Mouse (Mus musculus): ENCODE data around the gene Nefh. TPM values are rescaled to one million over a fixed set of nuclear protein-coding genes. Genes with fewer than 3 reads are reported as not detected.

The Nefh gene
- 1 to 10 TPM; 3.2 to 4.8 TPM for total RNA-seq (2021)

DNA sequence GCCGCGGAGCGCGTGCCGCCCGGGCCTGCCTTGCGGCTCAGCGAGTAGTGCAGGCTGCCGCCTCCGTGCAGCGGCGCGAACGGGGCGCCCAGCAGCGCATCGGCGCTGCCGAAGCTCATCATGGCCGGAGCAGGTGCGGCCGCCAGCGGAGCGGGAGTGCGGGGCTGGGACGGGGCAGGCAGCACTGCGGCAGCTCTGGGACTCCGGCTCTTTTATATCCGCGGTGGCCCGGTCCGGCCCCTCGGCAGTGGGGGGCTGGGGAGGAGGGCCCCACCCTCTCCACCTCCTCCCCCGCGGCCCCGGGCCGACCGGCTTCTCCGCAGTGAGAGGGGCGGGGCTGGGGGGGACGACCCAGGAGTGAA, at the start of gene Nefh:
Nefh (minus strand) TSS at position 252 of the 362 bp plus-strand sequence.
- peak; percentile 8 for DNase-seq
- intact Hi-C loops (cut with DNase I): no loop called here

DNA sequence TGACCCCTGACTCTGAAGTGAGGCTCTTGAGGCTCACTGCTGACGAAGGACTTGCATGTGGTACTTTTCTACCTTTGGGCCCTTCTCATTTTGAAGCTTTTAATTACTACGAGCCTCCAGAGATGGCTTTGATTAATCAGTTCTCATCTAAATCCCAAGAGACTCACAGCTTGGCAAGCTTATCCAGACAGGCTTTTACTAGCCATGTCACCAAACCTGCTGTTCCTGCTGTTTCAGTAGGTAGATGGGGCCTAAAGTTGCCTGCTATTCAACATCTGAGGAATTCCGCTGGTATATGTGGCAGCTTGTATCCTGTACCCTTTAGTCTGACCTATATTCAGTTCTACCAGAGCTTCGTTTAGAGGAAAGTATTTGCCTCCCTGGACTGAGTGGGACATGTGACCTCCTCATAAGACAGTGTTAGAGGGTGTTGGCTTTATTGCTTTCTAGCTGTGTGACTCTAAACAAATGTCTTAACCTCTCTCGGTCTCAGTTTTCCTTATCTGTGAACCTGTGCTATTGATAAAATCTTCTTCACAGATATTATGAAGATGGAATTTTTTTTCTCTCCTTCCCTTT, 48.8 kb upstream of the Nefh start:
- DNase-seq: no peak
- intact Hi-C loops (cut with DNase I): no loop called here

DNA sequence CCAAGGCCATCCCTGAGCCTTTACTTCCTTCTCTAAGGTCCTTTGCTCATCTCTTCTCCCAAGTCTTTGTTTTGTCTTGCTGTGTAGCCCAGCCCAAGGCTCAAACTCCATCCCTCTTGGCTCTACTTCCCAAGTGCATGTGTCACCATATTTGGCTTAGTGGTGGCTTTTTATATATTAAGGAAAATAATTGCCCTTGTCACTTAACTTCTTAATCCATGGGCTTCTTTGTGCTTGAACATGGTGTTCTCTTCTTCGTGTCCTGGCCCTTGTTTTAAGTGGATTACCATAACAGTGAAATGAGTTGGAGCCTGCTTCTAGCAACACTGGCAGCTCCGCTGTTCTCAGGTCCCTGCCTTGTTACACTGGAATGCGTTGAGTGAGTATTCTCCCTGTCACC, 47.8 kb upstream of the Nefh start:
- intact Hi-C loops (cut with DNase I): no loop called here
- no peak for DNase-seq

DNA sequence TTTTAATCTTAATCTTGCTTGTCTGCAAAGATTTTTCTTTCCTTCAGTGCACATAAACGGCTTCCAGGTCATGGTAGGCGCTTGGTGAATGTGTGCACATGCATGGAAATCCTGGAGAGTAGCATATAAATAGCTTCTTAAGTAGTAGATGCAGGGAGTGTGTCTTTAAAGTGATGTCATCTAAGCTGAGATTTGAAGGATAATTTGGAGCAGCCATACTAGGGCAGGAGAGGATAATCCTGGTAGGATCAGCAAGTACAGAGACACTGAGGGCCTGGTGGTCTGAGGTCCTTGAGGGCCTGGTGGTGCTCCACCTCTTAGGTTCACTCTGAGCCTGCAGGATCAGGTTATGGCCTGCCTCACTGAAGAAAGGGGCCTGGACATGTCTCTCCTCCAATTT, 44.6 kb upstream of the Nefh start:
- DNase-seq: no peak
- intact Hi-C loops (cut with DNase I): no loop called here

DNA sequence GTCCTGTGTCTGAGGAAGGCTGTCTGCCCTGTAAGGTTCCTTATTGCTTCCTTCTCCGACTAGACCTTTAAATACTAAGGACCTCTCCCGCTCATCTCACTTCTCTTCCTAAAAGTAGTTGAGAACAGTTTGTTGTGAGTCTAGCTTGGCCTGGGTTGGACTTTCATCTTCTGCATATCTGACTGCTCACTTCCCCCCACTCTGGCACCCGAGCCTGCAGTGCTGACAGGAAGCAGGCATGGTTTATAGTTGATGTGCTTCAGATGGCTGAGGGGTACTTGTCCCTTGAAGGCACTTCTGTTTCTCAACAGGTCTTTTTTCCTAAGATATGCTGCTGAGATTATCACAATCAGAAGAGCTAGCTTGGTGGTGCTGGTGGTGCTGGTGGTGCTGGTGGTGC, 41.3 kb upstream of the Nefh start:
- intact Hi-C loops (cut with DNase I): no loop called here
- no peak for DNase-seq

DNA sequence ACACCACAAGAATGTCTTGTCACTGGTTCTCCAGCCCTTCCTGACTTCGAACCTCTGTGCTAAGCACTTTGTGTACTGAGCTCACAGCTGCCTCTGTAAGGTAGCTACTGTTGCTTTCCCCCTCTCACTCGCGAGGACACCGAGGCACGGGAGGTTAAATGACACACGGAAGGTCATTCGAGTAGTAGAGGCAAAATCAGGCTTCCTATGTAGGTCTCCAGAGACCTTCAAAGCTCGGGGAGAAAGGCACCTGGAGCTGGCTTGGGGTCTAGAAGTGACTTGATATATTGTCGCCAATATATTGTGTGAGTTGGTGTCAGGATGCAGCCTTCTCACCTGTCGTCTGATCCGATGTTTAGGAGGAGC, 39.6 kb upstream of the Nefh start:
- intact Hi-C loops (cut with DNase I): no loop called here
- no peak for DNase-seq

DNA sequence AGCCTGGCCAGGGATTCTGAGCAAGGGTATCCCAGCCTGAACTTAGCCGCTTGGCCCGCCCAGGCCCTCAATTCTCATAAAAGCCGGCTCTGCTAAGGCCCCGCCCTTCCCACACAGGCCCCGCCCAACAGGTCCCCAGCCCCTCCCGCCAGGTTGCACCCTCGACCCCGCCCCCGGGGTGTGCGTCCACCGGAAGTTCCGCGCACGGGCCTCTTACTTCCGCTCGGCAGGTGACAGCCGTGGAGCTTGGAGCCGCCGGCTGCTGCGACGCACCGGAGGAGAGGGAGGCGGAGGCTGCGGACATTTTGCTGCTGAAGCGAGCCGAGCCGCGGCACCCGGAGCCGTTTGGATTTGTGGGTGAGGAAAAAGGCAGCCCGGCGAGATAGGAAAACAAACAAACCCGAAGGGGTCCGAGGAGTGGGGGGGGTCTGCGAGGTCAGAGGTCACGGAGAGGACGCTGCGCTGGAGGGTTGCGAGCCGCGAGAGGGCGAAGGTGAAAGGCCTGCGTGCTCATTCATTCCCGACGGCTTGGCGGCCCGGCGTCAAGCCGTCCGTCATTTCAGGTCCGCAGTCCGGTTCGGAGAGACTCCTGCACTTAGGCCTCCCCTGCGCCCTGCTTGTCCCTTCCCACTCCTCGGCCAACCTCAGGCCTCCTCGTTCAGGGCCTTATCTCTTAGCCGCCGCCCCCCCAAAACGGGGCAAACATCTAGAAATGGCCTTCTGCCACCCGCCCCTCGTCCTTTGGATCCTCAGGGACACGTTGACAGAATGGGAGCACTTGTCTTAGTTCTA, 39.0 kb upstream of the Nefh start, which contains the start of gene Ap1b1:
Ap1b1 (plus strand) TSS at position 130 of the 792 bp plus-strand sequence.
- intact Hi-C loops (cut with DNase I): no loop called here
- DNase-seq: peak; percentile 91

DNA sequence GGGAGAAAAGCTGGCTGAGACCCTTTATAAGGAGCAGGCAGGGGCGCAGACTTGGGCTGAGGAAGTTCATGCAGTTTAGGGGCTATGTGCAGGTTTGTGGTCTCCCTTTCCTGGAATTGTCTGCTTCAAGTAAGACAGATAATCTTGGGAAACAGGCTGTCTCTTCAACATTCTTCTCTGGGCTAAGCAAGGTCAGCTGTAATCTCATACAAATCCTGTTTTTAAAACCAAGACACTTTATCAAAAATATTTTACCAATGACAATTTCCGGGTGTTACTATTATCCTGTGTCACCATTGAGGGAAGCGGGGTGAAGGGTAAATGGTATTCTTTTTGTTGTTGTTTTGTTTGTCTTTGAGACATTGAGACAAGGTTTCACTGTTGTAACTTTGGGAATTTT, 36.9 kb upstream of the Nefh start:
- DNase-seq: no peak
- intact Hi-C loops (cut with DNase I): loop anchor here (5.0 kb wide), 1 partner anchor 67 kb away; no protein-coding TSS in a partner anchor

DNA sequence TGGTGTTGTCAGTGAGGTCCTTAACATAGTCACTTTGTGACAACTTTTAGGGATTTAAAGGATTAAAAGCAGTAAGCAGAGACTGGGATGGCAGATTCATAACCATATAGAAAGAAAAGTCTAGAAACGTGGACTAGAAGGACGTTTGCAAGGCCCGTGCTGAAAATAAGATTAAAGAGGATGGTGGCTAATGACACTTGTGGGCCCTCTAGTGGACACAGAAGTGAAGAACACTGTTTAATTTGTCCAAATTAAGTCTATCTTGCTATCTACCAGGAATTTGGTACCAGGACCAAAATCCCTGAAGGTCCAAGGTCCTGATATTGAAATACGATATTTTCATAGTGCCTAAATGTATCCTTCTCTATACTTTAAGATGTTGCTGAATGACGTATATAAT, 36.4 kb upstream of the Nefh start:
- intact Hi-C loops (cut with DNase I): loop anchor here (5.0 kb wide), 1 partner anchor 67 kb away; no protein-coding TSS in a partner anchor
- DNase-seq: no peak

DNA sequence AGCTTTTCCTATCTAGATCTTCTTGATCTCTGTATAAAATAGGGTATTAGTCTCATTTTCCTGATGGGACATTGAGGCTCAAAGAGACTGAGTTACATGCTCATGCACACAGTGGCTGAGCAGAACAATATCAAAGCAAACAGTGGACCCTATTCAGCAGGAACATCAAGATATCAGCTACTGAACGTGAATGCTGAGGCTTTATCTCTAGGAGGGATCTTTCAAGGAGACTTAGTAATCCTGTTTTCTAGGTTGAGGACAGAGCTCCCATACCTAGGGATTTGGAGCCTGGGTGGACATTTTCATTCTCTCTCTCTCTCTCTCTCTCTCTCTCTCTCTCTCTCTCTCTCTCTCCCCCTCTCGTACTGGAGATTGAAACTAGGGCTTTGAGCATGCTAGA, 35.7 kb upstream of the Nefh start:
- no peak for DNase-seq
- intact Hi-C loops (cut with DNase I): loop anchor here (5.0 kb wide), 1 partner anchor 66 kb away; no protein-coding TSS in a partner anchor

DNA sequence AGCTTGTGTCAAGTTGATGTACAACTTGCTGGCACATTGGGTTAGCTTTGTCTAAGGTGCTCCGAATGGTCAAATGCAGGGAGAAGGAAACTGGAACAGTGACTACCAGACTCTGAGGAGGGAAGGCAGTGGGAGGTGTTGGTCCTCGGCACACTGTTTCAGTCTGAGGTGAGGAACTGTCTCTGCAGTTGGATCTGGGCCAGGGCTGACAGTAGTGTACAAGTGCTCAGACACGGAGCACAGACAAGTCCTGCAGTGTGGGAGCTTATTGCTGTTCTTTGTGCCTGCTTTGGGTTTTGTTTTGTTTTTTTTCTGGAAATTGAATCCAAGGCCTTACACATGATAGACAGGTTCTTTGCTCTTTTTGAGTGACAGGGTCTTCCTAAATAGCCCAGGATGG, 35.1 kb upstream of the Nefh start:
- DNase-seq: no peak

DNA sequence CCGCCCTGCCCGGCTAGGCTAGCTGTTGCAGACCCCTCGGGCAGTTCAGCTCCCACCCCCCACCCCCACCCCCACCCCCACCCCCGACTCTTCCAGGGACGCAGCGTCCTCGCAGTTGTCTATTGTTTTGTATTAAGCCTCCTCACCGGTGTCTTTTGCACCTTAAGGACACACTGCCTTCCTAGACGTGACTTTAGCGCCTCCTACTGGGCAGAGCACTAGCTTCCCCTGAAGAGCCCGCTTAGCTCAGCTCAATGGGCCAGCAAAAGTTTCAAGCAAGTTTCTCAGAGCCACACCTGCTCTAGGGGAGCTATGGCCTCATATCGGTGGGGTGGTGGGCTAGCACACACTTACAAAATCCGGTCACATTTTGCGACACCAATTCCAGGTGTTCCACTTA, 27.8 kb upstream of the Nefh start:
- intact Hi-C loops (cut with DNase I): no loop called here

More for the DNA sequence above, 35.1 kb upstream of the Nefh start:
- intact Hi-C loops (cut with DNase I): loop anchor here (5.0 kb wide), 1 partner anchor 66 kb away; no protein-coding TSS in a partner anchor

DNA sequence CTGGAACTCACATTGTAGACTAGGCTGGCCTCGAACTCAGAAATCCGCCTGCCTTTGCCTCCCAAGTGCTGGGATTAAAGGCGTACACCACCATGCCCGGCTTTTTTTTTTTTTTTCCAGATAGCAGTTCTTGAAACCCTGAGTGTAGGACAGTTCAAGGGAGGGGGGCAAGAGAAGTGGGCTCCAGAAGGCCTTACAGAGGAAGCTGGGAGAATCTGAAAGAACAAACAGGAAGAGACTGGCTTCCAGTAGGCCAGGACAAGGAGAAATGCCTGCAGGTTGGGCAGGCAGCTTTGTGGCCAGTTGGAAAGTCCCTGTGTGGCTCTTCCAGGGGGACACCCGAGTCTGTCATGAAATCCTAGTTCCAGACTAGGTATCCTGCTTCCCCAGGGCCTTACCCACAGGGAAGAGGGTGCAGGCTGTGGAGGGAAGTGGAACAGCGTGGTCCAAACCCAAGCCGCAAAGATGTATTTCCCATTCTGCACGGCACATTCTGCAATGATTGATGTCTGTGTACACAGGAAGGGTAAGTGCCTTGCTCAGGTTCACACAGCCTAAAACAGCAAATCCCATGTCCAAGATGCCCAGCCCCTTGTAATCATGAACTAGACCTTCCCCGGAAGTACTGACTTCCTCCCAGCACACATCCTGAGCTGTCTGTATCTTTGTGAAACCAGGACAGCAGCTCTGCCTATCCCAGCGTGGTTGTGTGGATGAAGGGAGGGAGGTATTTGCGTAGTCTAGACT, 26.7 kb upstream of the Nefh start:
- intact Hi-C loops (cut with DNase I): no loop called here
- DNase-seq: no peak

More for the DNA sequence above, 27.8 kb upstream of the Nefh start:
- peak; percentile 69 for DNase-seq

DNA sequence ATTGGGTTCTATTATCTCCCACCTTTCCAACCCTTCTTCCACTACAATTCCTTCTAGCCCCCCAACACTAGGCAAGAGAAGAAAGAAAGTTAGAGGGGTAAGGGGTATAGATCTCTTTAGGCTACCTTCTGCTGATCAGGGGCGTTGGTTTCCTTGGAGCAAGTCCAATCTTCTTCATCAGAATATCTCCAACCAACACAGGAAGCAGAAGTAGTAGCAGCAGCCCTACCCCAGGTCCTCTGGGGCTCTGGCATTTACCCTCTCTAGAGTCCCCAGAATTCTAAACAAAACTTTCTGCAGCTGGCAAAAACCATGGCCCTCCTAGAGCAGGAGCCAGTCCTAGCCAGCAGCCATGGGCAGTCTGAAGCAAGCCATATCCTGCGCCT, 26.0 kb upstream of the Nefh start:
- intact Hi-C loops (cut with DNase I): no loop called here
- DNase-seq: no peak

DNA sequence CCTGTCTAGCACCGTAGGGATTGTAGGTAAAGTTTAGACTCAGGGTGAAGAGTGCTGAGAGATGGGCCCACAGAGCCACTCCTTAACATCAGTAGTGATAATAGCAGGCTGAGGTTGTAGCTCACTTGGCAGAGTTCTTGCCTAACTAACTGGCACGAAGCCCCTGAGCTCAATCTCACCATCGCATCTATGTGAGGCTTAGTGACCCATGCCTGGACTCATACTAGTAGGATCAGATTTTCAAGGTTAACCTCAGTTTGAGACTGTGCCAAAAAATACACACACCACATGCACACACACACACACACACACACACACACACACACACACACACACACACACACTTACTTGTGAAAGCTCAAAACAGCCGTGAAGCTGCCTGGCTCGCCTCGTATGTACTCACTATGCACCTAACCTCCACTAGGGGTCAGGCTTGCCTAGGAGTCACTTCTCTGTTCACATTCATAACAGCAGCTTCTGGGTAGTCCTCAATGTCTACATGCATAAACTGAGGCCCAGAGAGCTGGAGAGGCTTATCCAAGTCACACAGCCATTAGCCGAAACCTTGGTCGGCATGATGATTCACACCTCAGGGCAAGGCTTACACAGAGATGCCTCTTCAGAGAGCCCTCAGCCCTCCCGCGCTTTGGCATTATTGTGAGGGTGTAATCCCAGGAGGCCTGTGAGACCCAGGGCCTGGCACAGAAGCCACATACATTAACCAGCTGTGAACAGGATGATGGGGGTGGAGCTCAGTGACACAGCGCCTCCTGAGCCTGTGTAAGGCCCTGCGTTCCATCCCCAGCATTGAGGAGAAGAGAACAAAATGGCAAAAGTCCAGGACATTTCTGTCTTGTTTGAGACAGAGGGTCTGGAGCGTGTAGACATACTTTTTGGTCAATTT, 25.4 kb upstream of the Nefh start:
- intact Hi-C loops (cut with DNase I): no loop called here
- peak; percentile 42 for DNase-seq

DNA sequence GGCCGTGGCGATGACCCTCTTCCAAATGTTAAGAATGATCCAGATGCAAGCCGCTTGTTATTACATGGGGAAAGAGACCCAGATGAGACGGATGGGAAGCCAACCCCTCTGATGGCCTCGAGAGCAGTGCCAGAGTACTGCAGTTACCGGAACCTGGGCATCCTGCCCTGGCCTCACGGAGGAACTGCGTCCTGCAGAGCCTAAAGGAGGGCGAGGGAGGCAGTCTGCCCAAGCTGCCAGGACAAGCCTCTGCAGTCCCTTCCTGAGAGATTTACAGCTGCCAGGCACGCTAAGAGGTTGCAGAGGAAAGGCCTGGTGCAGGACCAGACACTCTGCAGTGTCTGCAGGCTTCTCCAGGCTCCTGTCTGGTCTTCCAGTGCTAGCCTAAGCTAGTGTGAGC, 20.5 kb upstream of the Nefh start:
- peak; percentile 49 for DNase-seq
- intact Hi-C loops (cut with DNase I): no loop called here

DNA sequence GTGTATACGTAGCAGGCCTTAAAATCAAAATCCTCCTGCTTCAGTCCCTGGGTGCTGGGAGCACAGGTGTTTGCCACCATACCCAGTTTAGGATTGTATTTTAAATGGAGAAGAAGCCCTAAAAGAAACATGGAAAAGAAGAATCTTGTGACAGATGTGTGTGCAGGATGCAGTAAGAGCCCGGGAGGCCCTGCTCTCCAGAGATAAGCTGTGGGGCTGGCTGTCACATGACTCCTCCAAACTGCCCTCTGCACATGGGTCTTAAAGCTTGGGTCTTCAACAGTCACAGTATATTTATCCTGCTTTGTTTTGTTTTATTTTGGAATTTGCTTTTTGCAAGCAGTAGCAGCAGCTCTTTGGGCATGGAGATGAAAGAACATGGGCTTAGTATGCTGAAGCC, 19.7 kb upstream of the Nefh start:
- intact Hi-C loops (cut with DNase I): no loop called here
- no peak for DNase-seq

DNA sequence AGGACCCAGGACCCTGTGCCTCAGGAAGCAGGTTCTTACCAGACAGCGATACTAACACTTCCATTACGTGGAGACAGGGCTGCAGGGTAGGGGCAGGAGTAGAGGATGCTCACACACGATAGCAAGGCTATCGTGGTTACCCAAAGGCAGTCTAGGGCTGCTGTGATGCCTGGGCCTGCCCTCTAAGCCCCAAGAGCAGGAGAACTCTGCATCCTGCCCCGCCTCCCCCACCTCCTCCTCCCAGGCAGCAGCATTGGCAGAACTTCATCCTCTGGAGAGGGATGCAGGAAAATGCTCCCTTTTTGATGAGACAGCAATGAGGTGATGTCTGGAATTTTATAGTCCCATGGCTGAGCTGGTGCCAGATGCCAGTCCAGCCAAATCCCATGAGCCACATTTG, 19.0 kb upstream of the Nefh start:
- DNase-seq: no peak
- intact Hi-C loops (cut with DNase I): no loop called here

DNA sequence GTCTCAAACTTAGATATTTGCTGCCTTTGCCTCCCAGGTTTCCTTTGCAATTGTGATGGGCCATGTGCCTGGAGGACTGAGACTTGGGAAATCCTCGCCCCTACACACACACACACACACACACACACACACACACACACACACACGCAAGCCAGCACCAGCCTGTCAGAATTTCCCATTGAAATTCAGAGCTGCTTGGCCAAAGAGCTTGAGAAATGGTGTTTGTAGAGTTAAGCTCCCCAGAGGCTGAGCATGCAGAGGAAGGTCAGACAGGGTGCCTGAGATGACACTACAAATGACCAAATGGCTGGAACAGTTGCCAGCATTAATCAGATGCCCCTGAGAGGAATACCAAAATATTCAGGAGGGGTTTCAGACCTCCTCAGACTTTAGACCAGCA, 18.5 kb upstream of the Nefh start:
- no peak for DNase-seq
- intact Hi-C loops (cut with DNase I): no loop called here

DNA sequence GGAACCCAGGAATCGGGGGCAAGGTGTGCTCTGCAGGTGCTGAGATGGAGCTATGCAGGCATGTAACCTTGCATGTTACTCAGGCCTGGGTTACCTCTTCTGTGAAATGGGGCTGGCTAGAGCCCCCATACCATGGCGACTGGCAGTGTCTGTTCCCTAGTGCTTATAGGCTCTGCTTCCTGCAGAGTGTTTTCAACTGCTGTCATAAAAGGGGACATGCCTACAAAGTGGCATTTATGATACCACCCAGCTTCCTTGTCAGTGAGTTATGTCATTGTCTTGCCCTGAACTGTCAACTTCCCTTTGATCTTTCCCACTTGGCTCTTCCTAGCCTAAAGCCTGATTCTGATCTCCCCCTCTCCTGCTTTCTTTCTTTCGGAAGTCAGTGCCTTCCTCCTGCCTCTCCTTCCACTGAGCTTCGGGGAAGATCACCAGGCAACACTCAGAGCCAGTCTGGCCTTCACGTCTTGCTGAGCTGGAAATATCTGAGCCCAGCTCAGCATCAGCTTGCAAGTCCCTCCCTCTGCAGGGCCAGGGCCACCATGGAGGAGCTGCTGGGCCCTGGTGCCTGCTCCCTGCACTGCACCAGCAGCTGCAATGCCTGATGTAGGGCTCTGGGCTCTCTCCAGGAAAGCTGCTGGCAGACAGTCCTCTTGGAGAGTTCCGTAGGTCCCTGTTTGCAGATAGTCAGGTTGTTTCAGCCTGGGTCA, 15.4 kb upstream of the Nefh start:
- intact Hi-C loops (cut with DNase I): no loop called here
- DNase-seq: no peak

Data from left cerebral cortex, postnatal 4 days (tissue).